Mouse (Mus musculus) lung, adult 2 months (tissue): Measurements from ENCODE around the gene Slc38a3.

Experiments
- CTCF ChIP-seq: fragments of 200-500 bp; IDR thresholded peaks from 2 replicates; pipeline ENCODE4 v1.5.1; 2011; ENCODE audit warnings: mild to moderate bottlenecking, low read length, control low read depth; ENCODE audit not compliant: insufficient read depth
- POLR2A ChIP-seq: fragments of 200-500 bp; IDR thresholded peaks from 2 replicates; pipeline ENCODE4 v1.6.1; 2011; ENCODE audit warnings: low read depth, mild to moderate bottlenecking, control low read depth, low read length, borderline replicate concordance; ENCODE audit errors: extremely low read depth

GRCm38 (mm10) chr9:107618098-107618497 is 51.2 kb downstream of the Slc38a3 start:
- no peak for TF ChIP-seq CTCF
- TF ChIP-seq POLR2A = no peak
